Mouse (Mus musculus) limb, embryonic 15.5 days (tissue): ENCODE data around the gene Ifnl3. TPM values are rescaled to one million over a fixed set of nuclear protein-coding genes. Genes with fewer than 3 reads are reported as not detected.

ENCODE experiments used
- ATAC-seq: fragments of 200-750 bp; cut with Nextera tagmentation; 2 replicates; pipeline ENCODE4 v1.8.0; 2017; ENCODE audit warnings: low read depth, moderate TSS enrichment; ENCODE audit not compliant: insufficient number of reproducible peaks, low FRiP score, low TSS enrichment
- H3K27ac ChIP-seq: fragments of 300-500 bp; sonication (generic); 2 replicates; pipeline ENCODE4 v1.5.1; 2015; ENCODE audit warnings: moderate library complexity, mild to moderate bottlenecking, inconsistent platforms
- H3K27me3 ChIP-seq: fragments of 300-500 bp; sonication (generic); 2 replicates; pipeline ENCODE4 v1.6.1; 2015; ENCODE audit warnings: inconsistent platforms
- H3K36me3 ChIP-seq: fragments of 300-500 bp; sonication (generic); 2 replicates; pipeline ENCODE4 v1.6.1; 2015; ENCODE audit warnings: inconsistent platforms
- H3K4me1 ChIP-seq: fragments of 300-500 bp; sonication (generic); 2 replicates; pipeline ENCODE4 v1.6.1; 2015; ENCODE audit warnings: inconsistent platforms
- H3K4me2 ChIP-seq: fragments of 300-500 bp; sonication (generic); 2 replicates; pipeline ENCODE4 v1.6.1; 2015; ENCODE audit warnings: mild to moderate bottlenecking, inconsistent platforms
- H3K4me3 ChIP-seq: fragments of 300-500 bp; sonication (generic); 2 replicates; pipeline ENCODE4 v1.5.1; 2015; ENCODE audit warnings: mild to moderate bottlenecking, inconsistent platforms
- H3K9ac ChIP-seq: fragments of 300-500 bp; sonication (generic); 2 replicates; pipeline ENCODE4 v1.6.1; 2015; ENCODE audit warnings: inconsistent platforms
- H3K9me3 ChIP-seq: fragments of 300-500 bp; sonication (generic); 2 replicates; pipeline ENCODE4 v1.6.1; 2016; ENCODE audit warnings: inconsistent platforms
- WGBS: fragments of 180-500 bp; shearing (Covaris S2); methylation state at CpG from one replicate; pipeline ENCODE4 v1.1.7; 2015; 5-methylcytosine and 5-hydroxymethylcytosine counted together
- microRNA-seq: library from miRNA; unstranded; fragments of <30 nt; microRNA quantifications from one replicate; pipeline ENCODE4, GENCODE M21; 2016
- polyA plus RNA-seq: library from polyadenylated mRNA; unstranded; fragments of >200 nt; fragmentation: Nextera tagmentation; extraction: Ambion mirVana; gene quantifications from 2 replicates; pipeline ENCODE4 v1.2.1, GENCODE M21; 2015

The Ifnl3 gene
- polyA plus RNA-seq, 1 experiment from 2014 or later, result not detected

- peaks cover 30% of the 10 kb centered on the region for H3K36me3 ChIP-seq
- H3K27me3 ChIP-seq, result no peaks in the 10 kb centered on the region
- H3K9me3 ChIP-seq, result no peaks in the 10 kb centered on the region
- no peak overlapping the region for H3K4me3 ChIP-seq
- H3K9ac ChIP-seq, result no peak overlapping the region
- H3K27ac ChIP-seq, result peak overlapping the region; percentile 39
- WGBS, result 46% methylated on average over 12 of the region's 12 CpGs
- H3K4me2 ChIP-seq, result peak overlapping the region; percentile 5
- peaks cover 39% of the 10 kb centered on the region for H3K4me1 ChIP-seq
- ATAC-seq, result no peak
Observed at GRCm38 (mm10) chr7:28570291-28570981, 47.8 kb downstream of the Ifnl3 start.

- H3K27ac ChIP-seq, result peak overlapping the region; percentile 39
- no peak overlapping the region for H3K4me3 ChIP-seq
- ATAC-seq, result no peak
- H3K4me2 ChIP-seq, result no peak overlapping the region; the same call in 1 of the 2 replicates
- no peak overlapping the region for H3K9ac ChIP-seq
- H3K36me3 ChIP-seq, result peaks cover 23% of the 10 kb centered on the region
- peaks cover 45% of the 10 kb centered on the region for H3K4me1 ChIP-seq
- no peaks in the 10 kb centered on the region for H3K9me3 ChIP-seq
- 31% methylated on average over 5 of the region's 5 CpGs for WGBS
- no peaks in the 10 kb centered on the region for H3K27me3 ChIP-seq
Observed at GRCm38 (mm10) chr7:28570982-28571682, 48.5 kb downstream of the Ifnl3 start.

GRCm38 (mm10) chr7:28572689-28573088 is 50.1 kb downstream of the Ifnl3 start:
- Histone ChIP-seq H3K9me3 (no peaks in the 10 kb centered on the region), H3K4me1 (peaks cover 61% of the 10 kb centered on the region), H3K27ac (no peak overlapping the region), H3K4me2 (no peak overlapping the region), H3K4me3 (no peak overlapping the region), H3K9ac (no peak overlapping the region), H3K27me3 (no peaks in the 10 kb centered on the region), H3K36me3 (peaks cover 7% of the 10 kb centered on the region)
- no peak for ATAC-seq
- 79% methylated on average over 5 of the region's 5 CpGs for WGBS

GRCm38 (mm10) chr7:28573236-28573635 is 50.6 kb downstream of the Ifnl3 start:
- Histone ChIP-seq H3K9ac (no peak overlapping the region), H3K4me2 (no peak overlapping the region), H3K9me3 (no peaks in the 10 kb centered on the region), H3K4me3 (no peak overlapping the region), H3K27ac (no peak overlapping the region), H3K4me1 (peaks cover 62% of the 10 kb centered on the region), H3K36me3 (0 out of 2 replicates have a peak, but pooled peaks cover 2% of the 10 kb centered on the region), H3K27me3 (no peaks in the 10 kb centered on the region)
- ATAC-seq, result no peak
- 93% methylated on average over 3 of the region's 3 CpGs for WGBS

Small RNA genes lying within 50 kb of the gene (microRNA-seq; reads per million reads assigned to microRNA genes)
- gene Mir7049, result not detected

Other genes with a start within 250 kb of the Ifnl3 start
- gene Eid2b, start 245.1 kb upstream of the Ifnl3 start, polyA plus RNA-seq, result 12.6 and 12.8 TPM in 2 replicates
- 1.0 TPM in 1 of 2 replicates, not detected in the other for gene Selenov, start 231.7 kb upstream of the Ifnl3 start, polyA plus RNA-seq
- 0.35 and 0.53 TPM in 2 replicates for gene Dll3, start 220.6 kb upstream of the Ifnl3 start, polyA plus RNA-seq
- 115 and 126 TPM in 2 replicates for gene Timm50, start 210.8 kb upstream of the Ifnl3 start, polyA plus RNA-seq
- 95.3 and 98.0 TPM in 2 replicates for gene Supt5, start 184.1 kb upstream of the Ifnl3 start, polyA plus RNA-seq
- 822 and 1,022 TPM in 2 replicates for gene Rps16, start 172.2 kb upstream of the Ifnl3 start, polyA plus RNA-seq
- gene Plekhg2, start 150.2 kb upstream of the Ifnl3 start, polyA plus RNA-seq, result 54.4 and 54.8 TPM in 2 replicates
- gene Zfp36, start 142.6 kb upstream of the Ifnl3 start, polyA plus RNA-seq, result 22.8 and 26.0 TPM in 2 replicates
- gene Med29, start 130.1 kb upstream of the Ifnl3 start, polyA plus RNA-seq, result 44.8 and 45.1 TPM in 2 replicates
- gene Paf1, start 129.9 kb upstream of the Ifnl3 start, polyA plus RNA-seq, result 67.6 and 73.4 TPM in 2 replicates
- gene Gmfg, start 85.4 kb upstream of the Ifnl3 start, polyA plus RNA-seq, result 18.1 and 19.3 TPM in 2 replicates
- gene Lrfn1, start 70.9 kb upstream of the Ifnl3 start, polyA plus RNA-seq, result 3.1 and 3.5 TPM in 2 replicates
- gene Ifnl2, start 12.4 kb upstream of the Ifnl3 start, polyA plus RNA-seq, result not detected in 2 replicates
- not detected in 2 replicates for gene Sycn, start 18.0 kb downstream of the Ifnl3 start, polyA plus RNA-seq
- 1.6 and 2.3 TPM in 2 replicates for gene Nccrp1, start 24.4 kb downstream of the Ifnl3 start, polyA plus RNA-seq
- gene Samd4b, start 75.3 kb downstream of the Ifnl3 start, polyA plus RNA-seq, result 26.3 and 28.3 TPM in 2 replicates
- gene Pak4, start 75.3 kb downstream of the Ifnl3 start, polyA plus RNA-seq, result 33.7 and 34.9 TPM in 2 replicates
- gene Acp7, start 108.5 kb downstream of the Ifnl3 start, polyA plus RNA-seq, result 1.8 and 1.9 TPM in 2 replicates
- gene Fbxo27, start 170.0 kb downstream of the Ifnl3 start, polyA plus RNA-seq, result 6.2 and 7.2 TPM in 2 replicates
- 27.2 and 37.3 TPM in 2 replicates for gene Fbxo17, start 194.0 kb downstream of the Ifnl3 start, polyA plus RNA-seq
- 112 and 125 TPM in 2 replicates for gene Mrps12, start 219.0 kb downstream of the Ifnl3 start, polyA plus RNA-seq
- 20.1 and 24.1 TPM in 2 replicates for gene Sars2, start 219.2 kb downstream of the Ifnl3 start, polyA plus RNA-seq
- 0.82 and 1.9 TPM in 2 replicates for gene Ccer2, start 233.3 kb downstream of the Ifnl3 start, polyA plus RNA-seq
- 79.8 and 96.9 TPM in 2 replicates for gene Sirt2, start 243.9 kb downstream of the Ifnl3 start, polyA plus RNA-seq
- gene Nfkbib, start 244.7 kb downstream of the Ifnl3 start, polyA plus RNA-seq, result 41.5 and 49.2 TPM in 2 replicates